Mouse (Mus musculus): ENCODE data around the gene Sprr2a3. TPM values are rescaled to one million over a fixed set of nuclear protein-coding genes. Genes with fewer than 3 reads are reported as not detected.

Gene Sprr2a3
- polyA plus RNA-seq, 2 experiments from 2014 or later, result not detected

Other genes starting within 250 kb of the Sprr2a3 start
- gene Lor, start 202.3 kb upstream of the Sprr2a3 start, polyA plus RNA-seq (2017; shearing (Covaris generic)), result not detected
- not detected for gene Prr9, start 161.5 kb upstream of the Sprr2a3 start, polyA plus RNA-seq (2017; shearing (Covaris generic))
- not detected for gene Lelp1, start 142.7 kb upstream of the Sprr2a3 start, polyA plus RNA-seq (2017; shearing (Covaris generic))
- gene Sprr2a1, start 69.6 kb upstream of the Sprr2a3 start, polyA plus RNA-seq (2017; shearing (Covaris generic)), result not detected
- gene Sprr2a2, start 69.5 kb upstream of the Sprr2a3 start, polyA plus RNA-seq (2017; shearing (Covaris generic)), result not detected
- not detected for gene Sprr2b, start 31.2 kb downstream of the Sprr2a3 start, polyA plus RNA-seq (2017; shearing (Covaris generic))
- gene Sprr2d, start 53.7 kb downstream of the Sprr2a3 start, polyA plus RNA-seq (2017; shearing (Covaris generic)), result not detected
- gene Sprr2e, start 66.7 kb downstream of the Sprr2a3 start, polyA plus RNA-seq (2017; shearing (Covaris generic)), result not detected
- not detected for gene Sprr2f, start 79.8 kb downstream of the Sprr2a3 start, polyA plus RNA-seq (2017; shearing (Covaris generic))
- not detected for gene Sprr2h, start 100.3 kb downstream of the Sprr2a3 start, polyA plus RNA-seq (2017; shearing (Covaris generic))
- gene Sprr2i, start 122.6 kb downstream of the Sprr2a3 start, polyA plus RNA-seq (2017; shearing (Covaris generic)), result not detected
- not detected for gene Sprr2j-ps, start 132.7 kb downstream of the Sprr2a3 start, polyA plus RNA-seq (2017; shearing (Covaris generic))
- gene Gm9774, start 144.0 kb downstream of the Sprr2a3 start, polyA plus RNA-seq (2017; shearing (Covaris generic)), result 10 to 100 TPM in 1 of 2 experiments, 1 to 10 TPM in 1; 9.0 to 12.9 TPM
- gene Sprr2k, start 147.2 kb downstream of the Sprr2a3 start, polyA plus RNA-seq (2017; shearing (Covaris generic)), result not detected
- gene Sprr1b, start 153.4 kb downstream of the Sprr2a3 start, polyA plus RNA-seq (2017; shearing (Covaris generic)), result not detected
- gene Sprr3, start 173.3 kb downstream of the Sprr2a3 start, polyA plus RNA-seq (2017; shearing (Covaris generic)), result not detected
- not detected for gene Sprr1a, start 200.5 kb downstream of the Sprr2a3 start, polyA plus RNA-seq (2017; shearing (Covaris generic))
- gene Sprr4, start 215.1 kb downstream of the Sprr2a3 start, polyA plus RNA-seq (2017; shearing (Covaris generic)), result not detected
- gene 2310046K23Rik, start 249.1 kb downstream of the Sprr2a3 start, polyA plus RNA-seq (2017; shearing (Covaris generic)), result not detected

Data from CD4-positive, CD25-positive, alpha-beta regulatory T cell, adult 4 months (primary cell).